Mouse (Mus musculus) spleen, adult 2 months (tissue): ENCODE results near the gene Arl10. TPM values are rescaled to one million over a fixed set of nuclear protein-coding genes. Genes with fewer than 3 reads are reported as not detected.

ENCODE experiments used
- DNase-seq, 2 experiments: peaks; one replicate each; pipeline versions ENCODE4 v3.0.0 to v3.0.0-alpha.2; 2012 to 2021; ENCODE audit warnings: low spot score in 2 of 2, low read depth in 1 of 2
- H3K27ac ChIP-seq: fragments of 200-500 bp; 2 replicates; pipeline ENCODE4 v1.5.1; 2012; ENCODE audit warnings: low read length, inconsistent platforms; ENCODE audit not compliant: insufficient read depth
- H3K27me3 ChIP-seq: fragments of 200-500 bp; 2 replicates; pipeline ENCODE4 v1.6.1; 2012; ENCODE audit warnings: mild to moderate bottlenecking, moderate library complexity, low read length, inconsistent platforms; ENCODE audit not compliant: control insufficient read depth, insufficient read depth
- H3K36me3 ChIP-seq: fragments of 200-500 bp; 2 replicates; pipeline ENCODE4 v1.6.1; 2012; ENCODE audit warnings: mild to moderate bottlenecking, low read length, inconsistent platforms; ENCODE audit not compliant: control insufficient read depth, insufficient read depth
- H3K4me1 ChIP-seq: fragments of 200-500 bp; 2 replicates; pipeline ENCODE4 v1.6.1; 2011; ENCODE audit warnings: inconsistent platforms; ENCODE audit not compliant: control insufficient read depth, insufficient read depth, insufficient read length
- H3K4me3 ChIP-seq: fragments of 200-500 bp; 2 replicates; pipeline ENCODE4 v1.5.1; 2011; ENCODE audit warnings: mild to moderate bottlenecking, inconsistent platforms; ENCODE audit not compliant: insufficient read depth, insufficient read length; ENCODE audit errors: extremely low read depth
- CTCF ChIP-seq: fragments of 200-500 bp; IDR thresholded peaks from 2 replicates; pipeline ENCODE4 v1.5.1; 2011; ENCODE audit warnings: mild to moderate bottlenecking, inconsistent platforms; ENCODE audit not compliant: insufficient read depth, insufficient read length, insufficient replicate concordance; ENCODE audit errors: extremely low read depth
- POLR2A ChIP-seq: fragments of 200-500 bp; IDR thresholded peaks from 2 replicates; pipeline ENCODE4 v1.6.1; 2011; ENCODE audit warnings: low read depth, low read length, inconsistent platforms
- WGBS: fragments of 180-500 bp; shearing (Covaris S2); methylation state at CpG from one replicate; pipeline ENCODE4 v1.1.7; 2018; 5-methylcytosine and 5-hydroxymethylcytosine counted together
- polyA plus RNA-seq: library from polyadenylated mRNA; depleted of rRNA; stranded (reverse); fragments of >200 nt; gene quantifications from 2 replicates; pipeline ENCODE4 v1.2.3, GENCODE M21; 2012

The Arl10 gene
- polyA plus RNA-seq, 1 experiment = 16.4 TPM

GRCm38 (mm10) chr13:54591776-54592356 lies 17.1 kb downstream of the Arl10 start:
- TF ChIP-seq CTCF (no peak), POLR2A (no peak)
- WGBS = 81% methylated on average over 8 of the region's 8 CpGs
- Histone ChIP-seq H3K36me3 (no peaks in the 10 kb centered on the region), H3K27me3 (no peaks in the 10 kb centered on the region), H3K4me1 (0 out of 2 replicates have a peak, but pooled peaks cover 5% of the 10 kb centered on the region), H3K4me3 (no peak overlapping the region), H3K27ac (no peak overlapping the region)
- DNase-seq = no peak

DNA sequence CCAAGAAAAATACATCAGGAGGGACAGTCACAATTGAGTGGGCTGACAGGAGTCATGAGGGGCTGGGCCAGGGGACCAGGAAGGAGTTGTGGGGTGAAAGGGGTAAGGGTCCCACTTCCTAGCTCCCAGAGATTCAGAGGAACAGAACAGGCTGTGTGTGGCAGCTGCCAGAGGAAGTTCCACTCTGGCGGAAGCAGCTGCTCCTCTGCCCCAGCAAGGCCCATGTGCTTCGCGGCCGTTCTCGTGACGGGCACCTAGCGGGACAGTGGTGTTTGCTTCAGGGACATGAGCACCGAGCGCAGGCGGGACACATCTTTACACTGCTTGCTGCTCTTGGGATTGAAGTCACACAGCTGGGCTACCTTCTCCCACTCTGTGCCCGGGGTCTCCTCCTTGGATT lies 18.8 kb downstream of the Arl10 start:
- WGBS = 86% methylated on average over 11 of the region's 11 CpGs
- Histone ChIP-seq H3K27ac (no peak overlapping the region), H3K36me3 (no peaks in the 10 kb centered on the region), H3K4me3 (no peak overlapping the region), H3K4me1 (0 out of 2 replicates have a peak, but pooled peaks cover 5% of the 10 kb centered on the region), H3K27me3 (no peaks in the 10 kb centered on the region)
- no peak for DNase-seq
- TF ChIP-seq POLR2A (no peak), CTCF (no peak)

DNA sequence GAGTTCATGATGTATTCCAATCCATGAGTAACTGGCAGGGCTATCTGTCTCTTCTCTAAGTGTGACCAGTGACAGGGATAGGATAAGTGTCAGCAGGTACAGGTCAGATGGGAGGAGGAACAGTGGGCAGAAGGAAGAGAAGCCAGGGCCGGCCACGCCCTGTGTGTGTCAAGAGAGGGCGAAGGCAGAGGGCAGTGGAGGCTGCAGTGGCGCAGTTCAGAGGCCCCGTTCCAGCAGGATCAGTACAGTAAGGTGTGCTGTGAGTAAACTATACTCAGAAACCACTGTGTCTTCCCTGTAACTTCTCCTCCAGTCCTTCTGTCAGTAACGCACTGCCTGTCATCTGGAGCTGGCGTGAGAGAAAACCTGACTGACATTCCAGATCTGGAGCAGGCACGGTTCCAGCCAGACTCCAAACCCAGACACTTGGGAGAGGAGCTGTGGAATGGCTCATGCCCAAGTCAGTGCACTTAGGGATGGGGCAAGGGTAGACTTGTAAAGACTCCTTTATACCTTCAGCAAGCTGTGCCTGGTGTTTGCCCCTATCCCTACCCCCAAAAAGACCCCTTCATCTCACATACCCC lies 21.4 kb downstream of the Arl10 start:
- TF ChIP-seq CTCF (no peak), POLR2A (no peak)
- no peak overlapping the region for H3K27ac ChIP-seq
- H3K4me3 ChIP-seq = no peak overlapping the region
- no peak for DNase-seq
- H3K4me1 ChIP-seq = 0 out of 2 replicates have a peak, but pooled peaks cover 1% of the 10 kb centered on the region
- 92% methylated on average over 8 of the region's 8 CpGs for WGBS
- no peaks in the 10 kb centered on the region for H3K27me3 ChIP-seq
- no peaks in the 10 kb centered on the region; the same call in 1 of the 2 replicates for H3K36me3 ChIP-seq

- Histone ChIP-seq H3K4me1 (no peaks in the 10 kb centered on the region), H3K4me3 (no peak overlapping the region), H3K36me3 (no peaks in the 10 kb centered on the region; the same call in 1 of the 2 replicates), H3K27me3 (no peaks in the 10 kb centered on the region), H3K27ac (no peak overlapping the region)
- no peak for DNase-seq
- TF ChIP-seq CTCF (no peak), POLR2A (no peak)
- WGBS = 92% methylated on average over 5 of the region's 5 CpGs
Measured at GRCm38 (mm10) chr13:54596870-54597269, 22.1 kb downstream of the Arl10 start.

- WGBS = 96% methylated on average over 12 of the region's 12 CpGs
- Histone ChIP-seq H3K27me3 (no peaks in the 10 kb centered on the region), H3K27ac (no peak overlapping the region), H3K4me1 (no peaks in the 10 kb centered on the region), H3K4me3 (no peak overlapping the region), H3K36me3 (no peaks in the 10 kb centered on the region; the same call in 1 of the 2 replicates)
- TF ChIP-seq POLR2A (no peak), CTCF (no peak)
- no peak for DNase-seq
Measured at GRCm38 (mm10) chr13:54598622-54599143, 23.9 kb downstream of the Arl10 start.

GRCm38 (mm10) chr13:54602639-54603111 lies 27.9 kb downstream of the Arl10 start:
- Histone ChIP-seq H3K4me3 (no peak overlapping the region), H3K27me3 (no peaks in the 10 kb centered on the region), H3K36me3 (no peaks in the 10 kb centered on the region; the same call in 1 of the 2 replicates), H3K4me1 (no peaks in the 10 kb centered on the region), H3K27ac (no peak overlapping the region)
- no peak for DNase-seq
- TF ChIP-seq POLR2A = no peak
- no peak for TF ChIP-seq CTCF
- WGBS = 91% methylated on average over 3 of the region's 3 CpGs

DNA sequence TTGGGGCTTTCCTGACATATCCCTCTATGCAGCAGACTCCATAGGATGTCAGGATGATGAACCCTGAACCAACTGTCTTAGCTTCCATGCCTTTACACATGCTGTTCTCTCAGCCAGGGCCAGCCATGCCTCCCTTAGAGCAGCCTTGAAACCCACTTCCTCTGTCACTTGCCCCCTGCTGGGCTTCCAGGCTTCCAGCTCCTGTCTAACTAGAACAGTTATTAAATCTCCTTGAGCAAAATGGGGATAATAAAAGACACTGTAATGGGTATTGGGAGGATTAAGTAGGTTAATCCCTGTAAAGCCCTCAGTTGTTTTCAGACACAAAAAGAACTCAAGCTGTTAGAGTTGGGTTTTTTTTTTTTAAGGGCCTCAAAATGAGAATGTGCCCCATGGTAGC lies 28.7 kb downstream of the Arl10 start:
- H3K27ac ChIP-seq = no peak overlapping the region
- no peak for TF ChIP-seq POLR2A
- no peak for TF ChIP-seq CTCF

More for the DNA sequence above, 28.7 kb downstream of the Arl10 start:
- no peaks in the 10 kb centered on the region; the same call in 1 of the 2 replicates for H3K36me3 ChIP-seq
- no peaks in the 10 kb centered on the region for H3K27me3 ChIP-seq
- no peak overlapping the region for H3K4me3 ChIP-seq
- H3K4me1 ChIP-seq = no peaks in the 10 kb centered on the region
- DNase-seq = no peak
